Mouse (Mus musculus): Measurements from ENCODE around the gene Rnaseh2b. TPM values are rescaled to one million over a fixed set of nuclear protein-coding genes. Genes with fewer than 3 reads are reported as not detected.

Gene Rnaseh2b
- polyA plus RNA-seq, 1 experiment from 2014 or later, result 67.3 TPM

DNA sequence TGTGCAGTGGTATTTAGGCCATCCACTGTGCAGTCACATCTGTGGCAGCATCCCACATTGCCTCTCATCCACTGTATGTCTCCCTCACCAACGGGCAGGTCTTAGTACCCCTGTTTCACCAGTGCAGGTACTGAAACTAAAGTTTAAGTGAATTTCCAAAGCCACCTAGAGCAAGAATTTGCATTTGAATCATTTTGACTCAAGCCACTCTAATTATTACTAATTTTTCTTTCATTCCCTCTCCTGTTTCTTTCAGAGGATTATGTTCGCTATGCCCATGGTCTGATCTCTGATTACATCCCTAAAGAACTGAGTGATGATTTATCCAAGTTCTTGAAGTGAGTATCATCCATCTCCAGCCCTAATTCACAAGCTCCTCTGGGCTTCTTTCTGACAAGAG is 71.4 kb downstream of the Rnaseh2b start:
- ATAC-seq (ENCODE audit: low read depth), result no peak
- H3K27me3 ChIP-seq, result no peaks in the 10 kb centered on the region
- 80% methylated on average over 2 of the region's 2 CpGs for WGBS (ENCODE audit: insufficient replicate concordance)
- peaks cover 73% of the 10 kb centered on the region for H3K36me3 ChIP-seq
- H3K9ac ChIP-seq, result no peak overlapping the region
- H3K27ac ChIP-seq, result no peak overlapping the region
- no peak overlapping the region for H3K4me2 ChIP-seq
- no peaks in the 10 kb centered on the region for H3K9me3 ChIP-seq (replicated peaks)
- H3K4me3 ChIP-seq (replicated peaks), result no peak overlapping the region
- no peak for DNase-seq
- H3K4me1 ChIP-seq (replicated peaks), result peaks cover 3% of the 10 kb centered on the region; the same call in 1 of the 2 replicates

GRCm38 (mm10) chr14:62370819-62371218 is 78.4 kb downstream of the Rnaseh2b start:
- peaks cover 64% of the 10 kb centered on the region for H3K36me3 ChIP-seq
- DNase-seq (no peak), ATAC-seq (ENCODE audit: low read depth) (no peak)
- H3K27me3 ChIP-seq, result no peaks in the 10 kb centered on the region
- WGBS (ENCODE audit: insufficient replicate concordance), result 65% methylated on average over 6 of the region's 6 CpGs
- no peak overlapping the region for H3K9ac ChIP-seq
- peaks cover 10% of the 10 kb centered on the region for H3K4me1 ChIP-seq (replicated peaks)
- no peak overlapping the region for H3K4me3 ChIP-seq (replicated peaks)
- H3K9me3 ChIP-seq (replicated peaks), result no peaks in the 10 kb centered on the region
- H3K4me2 ChIP-seq, result no peak overlapping the region
- no peak overlapping the region for H3K27ac ChIP-seq

DNA sequence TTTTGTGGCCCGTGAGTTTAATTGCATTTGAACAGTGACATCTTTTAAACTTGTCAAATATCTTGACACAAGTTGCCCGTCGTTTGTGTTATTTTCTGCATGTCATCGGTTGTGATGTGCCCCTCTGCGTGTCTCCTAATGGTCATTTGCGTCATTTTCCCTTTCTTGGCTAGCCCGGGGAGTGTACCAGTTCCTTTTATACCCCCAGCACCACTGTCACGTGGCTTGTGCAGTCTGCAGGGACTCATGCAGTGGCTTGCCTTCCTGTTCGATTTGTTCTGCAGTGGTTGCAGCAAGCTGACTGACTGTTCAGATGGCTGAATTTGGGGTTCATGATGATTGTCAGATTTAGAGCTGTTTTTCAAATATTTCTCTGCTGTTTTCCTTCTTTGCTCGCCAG is 81.6 kb downstream of the Rnaseh2b start:
- DNase-seq (no peak), ATAC-seq (ENCODE audit: low read depth) (no peak)
- H3K27ac ChIP-seq, result no peak overlapping the region
- H3K27me3 ChIP-seq, result no peaks in the 10 kb centered on the region
- no peaks in the 10 kb centered on the region for H3K9me3 ChIP-seq (replicated peaks)
- peaks cover 51% of the 10 kb centered on the region for H3K36me3 ChIP-seq
- H3K4me2 ChIP-seq, result no peak overlapping the region
- no peak overlapping the region for H3K4me3 ChIP-seq (replicated peaks)
- H3K9ac ChIP-seq, result no peak overlapping the region
- 71% methylated on average over 10 of the region's 10 CpGs for WGBS (ENCODE audit: insufficient replicate concordance)
- peaks cover 10% of the 10 kb centered on the region for H3K4me1 ChIP-seq (replicated peaks)

DNA sequence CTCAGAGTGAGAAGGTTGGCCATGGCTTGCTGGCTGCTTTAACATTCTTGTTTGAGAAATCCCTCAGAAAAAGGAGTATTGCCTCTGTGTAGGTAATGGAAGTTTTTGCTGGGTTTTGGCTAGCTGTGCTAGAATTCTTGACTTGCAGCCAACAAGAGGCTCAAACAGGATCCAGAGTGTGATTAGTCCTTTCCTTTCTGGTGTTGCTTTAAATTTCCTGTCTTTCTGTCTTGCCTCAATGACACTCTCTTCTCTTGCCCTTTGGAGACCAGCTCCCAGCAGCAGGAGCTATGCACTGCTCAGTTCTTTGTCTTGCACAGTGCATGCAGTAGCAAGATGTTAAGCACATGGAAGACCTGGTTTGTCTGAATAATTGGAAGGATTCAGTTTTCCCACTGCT is 83.3 kb downstream of the Rnaseh2b start:
- H3K4me2 ChIP-seq, result no peak overlapping the region

GRCm38 (mm10) chr14:62376115-62376514 is 83.7 kb downstream of the Rnaseh2b start:
- peaks cover 10% of the 10 kb centered on the region for H3K4me1 ChIP-seq (replicated peaks)
- H3K9ac ChIP-seq, result no peak overlapping the region
- no peak overlapping the region for H3K27ac ChIP-seq
- no peaks in the 10 kb centered on the region for H3K9me3 ChIP-seq (replicated peaks)
- no peak for DNase-seq
- H3K4me3 ChIP-seq (replicated peaks), result no peak overlapping the region
- H3K27me3 ChIP-seq, result no peaks in the 10 kb centered on the region
- peaks cover 30% of the 10 kb centered on the region for H3K36me3 ChIP-seq
- ATAC-seq (ENCODE audit: low read depth), result no peak
- no peak overlapping the region for H3K4me2 ChIP-seq
- WGBS (ENCODE audit: insufficient replicate concordance), result 72% methylated on average over 2 of the region's 2 CpGs

More for the DNA sequence above, 83.3 kb downstream of the Rnaseh2b start:
- no peak for DNase-seq
- Histone ChIP-seq H3K36me3 (peaks cover 34% of the 10 kb centered on the region), H3K4me3 (replicated peaks) (no peak overlapping the region), H3K27ac (no peak overlapping the region), H3K27me3 (no peaks in the 10 kb centered on the region), H3K9ac (no peak overlapping the region), H3K4me1 (replicated peaks) (peaks cover 10% of the 10 kb centered on the region), H3K9me3 (replicated peaks) (no peaks in the 10 kb centered on the region)
- no peak for ATAC-seq (ENCODE audit: low read depth)

DNA sequence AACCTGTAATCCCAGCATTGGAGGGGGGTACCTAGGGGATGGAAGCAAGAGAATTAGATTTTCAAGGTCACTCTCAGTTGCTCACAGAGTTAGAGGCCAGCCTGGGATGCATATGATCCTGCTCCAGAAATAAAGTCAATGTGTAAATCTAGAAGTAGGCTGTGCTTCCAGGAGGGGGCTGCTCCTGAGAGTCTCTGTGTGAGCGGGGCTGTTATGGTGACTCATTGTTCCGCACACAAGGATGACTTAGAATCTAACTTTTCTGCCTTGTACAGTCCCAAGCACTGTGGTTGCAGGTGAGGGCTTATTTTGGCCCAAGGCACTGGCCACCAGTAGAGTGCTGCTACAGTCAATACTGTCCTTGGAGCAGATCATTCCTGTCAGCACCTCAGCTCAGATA is 87.0 kb downstream of the Rnaseh2b start:
- WGBS (ENCODE audit: insufficient replicate concordance), result 90% methylated on average over 2 of the region's 2 CpGs
- DNase-seq (no peak), ATAC-seq (ENCODE audit: low read depth) (no peak)
- Histone ChIP-seq H3K4me2 (no peak overlapping the region), H3K27me3 (no peaks in the 10 kb centered on the region), H3K36me3 (peaks cover 19% of the 10 kb centered on the region), H3K4me3 (replicated peaks) (no peak overlapping the region), H3K9me3 (replicated peaks) (no peaks in the 10 kb centered on the region), H3K4me1 (replicated peaks) (peaks cover 5% of the 10 kb centered on the region), H3K9ac (no peak overlapping the region), H3K27ac (no peak overlapping the region)

DNA sequence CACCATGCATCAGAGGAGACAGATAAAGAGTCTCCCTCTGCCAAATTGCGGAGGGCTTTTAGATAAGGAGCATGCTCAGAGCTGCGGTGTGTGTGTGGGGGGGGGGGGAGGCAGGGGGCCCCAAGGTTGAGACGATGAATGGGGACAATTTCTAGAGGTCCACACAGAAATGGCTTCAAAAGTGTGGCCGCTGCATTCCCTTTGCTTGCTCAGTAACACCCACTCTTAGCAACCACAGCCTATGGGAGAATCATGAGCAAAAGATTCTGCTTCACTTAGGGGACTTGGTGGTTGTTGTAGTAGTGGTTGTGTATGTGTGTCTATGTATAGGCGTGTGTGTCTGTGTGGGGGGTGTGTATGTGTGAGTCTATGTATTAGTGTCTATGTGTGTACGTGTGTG is 88.2 kb downstream of the Rnaseh2b start:
- H3K4me1 ChIP-seq (replicated peaks), result no peaks in the 10 kb centered on the region
- H3K36me3 ChIP-seq, result peaks cover 18% of the 10 kb centered on the region
- no peaks in the 10 kb centered on the region for H3K9me3 ChIP-seq (replicated peaks)
- ATAC-seq (ENCODE audit: low read depth), result no peak
- DNase-seq, result no peak
- H3K4me3 ChIP-seq (replicated peaks), result no peak overlapping the region
- H3K27me3 ChIP-seq, result no peaks in the 10 kb centered on the region
- H3K9ac ChIP-seq, result no peak overlapping the region
- H3K4me2 ChIP-seq, result no peak overlapping the region
- no peak overlapping the region for H3K27ac ChIP-seq
- 59% methylated on average over 6 of the region's 6 CpGs for WGBS (ENCODE audit: insufficient replicate concordance)

DNA sequence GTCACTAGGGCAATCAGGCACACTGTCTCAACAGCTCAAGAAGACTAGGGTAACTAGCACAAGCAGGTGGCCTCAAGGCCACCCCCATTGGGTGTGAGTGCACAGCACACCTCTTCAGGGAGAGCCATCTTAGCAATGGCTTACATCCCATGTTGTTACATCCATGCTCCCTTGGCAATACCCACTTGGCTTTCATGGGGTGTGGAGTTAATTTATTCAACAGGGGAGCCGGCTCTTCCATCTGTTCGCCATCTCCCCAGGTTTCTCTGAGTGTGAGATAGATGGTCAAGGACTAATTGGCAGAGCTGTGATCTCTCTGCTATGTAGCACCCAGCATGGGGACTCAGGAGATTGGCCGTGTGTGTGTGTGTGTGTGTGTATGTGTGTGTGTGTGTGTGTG is 90.7 kb downstream of the Rnaseh2b start:
- WGBS (ENCODE audit: insufficient replicate concordance), result 72% methylated on average over 3 of the region's 3 CpGs
- H3K36me3 ChIP-seq, result peaks cover 1% of the 10 kb centered on the region; the same call in 1 of the 2 replicates

DNA sequence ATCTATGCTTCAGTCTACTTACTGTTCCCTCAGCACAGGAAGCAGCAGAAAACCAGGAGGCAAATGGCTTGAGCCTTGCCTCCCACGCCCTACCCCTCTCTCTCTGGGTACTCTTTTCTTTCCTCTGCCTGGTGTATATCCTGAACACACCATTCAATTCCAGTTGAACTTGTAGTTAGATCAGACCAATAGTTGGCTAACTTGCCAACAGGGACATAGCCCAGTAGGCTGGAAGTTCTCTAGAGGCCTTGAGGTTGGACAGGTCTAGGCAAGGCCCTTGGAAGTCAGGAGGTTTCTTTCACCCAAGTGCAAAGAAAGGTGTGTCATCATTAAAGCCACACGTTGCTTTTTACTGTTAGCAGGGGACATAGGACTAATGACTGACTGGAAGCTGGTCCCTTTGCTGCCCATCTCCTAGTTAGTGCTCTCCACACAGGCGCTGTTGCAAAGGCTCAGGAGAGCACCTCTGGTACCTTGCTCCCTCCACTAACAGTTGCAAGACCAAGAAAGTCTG is 91.5 kb downstream of the Rnaseh2b start:
- H3K4me3 ChIP-seq (replicated peaks), result no peak overlapping the region
- H3K27me3 ChIP-seq, result no peaks in the 10 kb centered on the region
- H3K27ac ChIP-seq, result no peak overlapping the region
- H3K36me3 ChIP-seq, result no peaks in the 10 kb centered on the region
- ATAC-seq (ENCODE audit: low read depth) (no peak), DNase-seq (no peak)
- WGBS (ENCODE audit: insufficient replicate concordance), result 67% methylated on average over 3 of the region's 3 CpGs
- no peaks in the 10 kb centered on the region for H3K9me3 ChIP-seq (replicated peaks)
- H3K4me2 ChIP-seq, result no peak overlapping the region
- H3K4me1 ChIP-seq (replicated peaks), result no peaks in the 10 kb centered on the region
- no peak overlapping the region for H3K9ac ChIP-seq

More for the DNA sequence above, 90.7 kb downstream of the Rnaseh2b start:
- Histone ChIP-seq H3K4me1 (replicated peaks) (no peaks in the 10 kb centered on the region), H3K9ac (no peak overlapping the region), H3K27me3 (no peaks in the 10 kb centered on the region), H3K27ac (no peak overlapping the region), H3K4me2 (no peak overlapping the region), H3K9me3 (replicated peaks) (no peaks in the 10 kb centered on the region), H3K4me3 (replicated peaks) (no peak overlapping the region)
- no peak for DNase-seq
- no peak for ATAC-seq (ENCODE audit: low read depth)

DNA sequence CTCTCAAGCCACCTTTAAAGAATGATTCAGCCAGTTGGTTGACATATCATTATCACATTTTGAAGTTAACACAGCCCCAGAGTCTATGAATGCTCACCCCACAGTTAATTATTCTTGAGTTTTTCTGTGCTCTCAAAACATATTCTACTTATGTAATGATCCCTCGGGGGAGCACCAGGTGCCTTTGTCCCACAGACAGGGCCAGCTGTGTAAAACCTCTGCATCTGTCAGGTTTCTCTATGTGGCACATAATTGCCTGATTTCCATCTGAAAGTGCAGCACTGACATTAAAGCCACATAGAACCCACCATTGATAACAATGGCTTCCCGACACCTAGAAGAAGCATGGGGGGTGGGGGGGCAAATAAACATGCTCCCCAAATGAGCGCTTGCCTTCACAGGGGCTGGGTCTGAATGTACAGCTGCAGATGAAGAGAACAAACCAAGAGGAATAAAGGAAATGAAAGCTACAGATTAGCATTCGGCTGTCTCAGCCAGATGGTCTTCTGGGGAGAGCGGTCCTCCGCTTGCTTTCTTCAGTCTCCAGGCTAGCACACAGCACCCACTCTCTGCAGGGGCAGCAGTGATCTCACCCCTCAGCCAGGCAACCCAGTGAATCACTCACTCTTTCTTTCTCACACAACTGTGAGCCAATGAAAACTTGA is 96.8 kb downstream of the Rnaseh2b start:
- DNase-seq, result no peak
- WGBS (ENCODE audit: insufficient replicate concordance), result 69% methylated on average over 6 of the region's 6 CpGs

DNA sequence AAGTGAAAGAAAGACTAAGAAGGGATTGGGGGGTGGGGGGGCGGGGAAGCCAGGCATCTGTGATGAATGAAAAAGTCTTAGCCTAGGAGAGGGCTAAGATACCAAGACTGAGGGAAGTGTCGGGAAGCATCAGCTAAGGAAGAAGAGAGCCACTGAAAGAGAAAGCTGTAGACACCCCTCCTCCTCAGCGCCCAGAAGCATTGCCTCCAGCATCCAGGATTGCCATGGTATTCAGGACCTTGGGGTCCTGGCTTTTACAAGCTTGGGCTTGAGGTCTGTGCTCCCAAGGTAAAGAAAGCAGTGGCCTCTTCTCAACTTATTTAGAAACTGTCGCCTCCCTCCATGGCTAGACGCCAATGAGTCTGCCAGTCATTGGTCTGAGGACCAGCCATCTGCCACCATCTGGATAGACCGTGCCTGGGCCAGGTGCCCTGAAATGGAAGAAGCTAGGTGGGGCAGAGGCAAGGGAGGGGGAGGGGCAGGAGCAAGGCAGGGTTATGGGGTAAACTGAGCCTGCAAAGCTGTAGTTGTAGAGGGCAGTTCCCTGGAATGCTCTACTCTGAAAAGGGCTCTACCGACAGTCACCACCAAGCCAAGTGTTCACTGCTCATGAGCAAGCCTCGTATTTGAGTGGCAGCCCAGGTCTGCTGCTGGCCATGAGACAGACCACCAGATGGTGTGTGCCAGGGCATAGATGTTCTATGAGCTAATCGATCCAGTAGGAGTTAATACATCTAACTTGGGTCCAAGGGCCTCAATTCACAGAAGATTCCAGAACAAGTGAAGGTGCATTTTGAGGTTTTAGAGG is 97.5 kb downstream of the Rnaseh2b start:
- H3K27ac ChIP-seq, result no peak overlapping the region
- H3K9ac ChIP-seq, result no peak overlapping the region
- ATAC-seq (ENCODE audit: low read depth) (no peak), DNase-seq (no peak)
- H3K27me3 ChIP-seq, result no peaks in the 10 kb centered on the region
- no peak overlapping the region for H3K4me2 ChIP-seq
- WGBS (ENCODE audit: insufficient replicate concordance), result 62% methylated on average over 9 of the region's 9 CpGs
- H3K4me1 ChIP-seq (replicated peaks), result no peaks in the 10 kb centered on the region
- H3K36me3 ChIP-seq, result no peaks in the 10 kb centered on the region
- H3K4me3 ChIP-seq (replicated peaks), result no peak overlapping the region
- H3K9me3 ChIP-seq (replicated peaks), result no peaks in the 10 kb centered on the region

More for the DNA sequence above, 96.8 kb downstream of the Rnaseh2b start:
- no peak overlapping the region for H3K4me2 ChIP-seq
- H3K36me3 ChIP-seq, result no peaks in the 10 kb centered on the region
- no peaks in the 10 kb centered on the region for H3K4me1 ChIP-seq (replicated peaks)
- ATAC-seq (ENCODE audit: low read depth), result no peak
- H3K27me3 ChIP-seq, result no peaks in the 10 kb centered on the region
- H3K4me3 ChIP-seq (replicated peaks), result no peak overlapping the region
- no peaks in the 10 kb centered on the region for H3K9me3 ChIP-seq (replicated peaks)
- no peak overlapping the region for H3K9ac ChIP-seq
- no peak overlapping the region for H3K27ac ChIP-seq
